Mouse (Mus musculus): ENCODE results near the gene Gm21409.
"Not testable (repeated sequence)": the region's sequence is repeated elsewhere in the genome, so short reads cannot be mapped to it uniquely, and the experiment has no call there.

Gm21409 gene

DNA sequence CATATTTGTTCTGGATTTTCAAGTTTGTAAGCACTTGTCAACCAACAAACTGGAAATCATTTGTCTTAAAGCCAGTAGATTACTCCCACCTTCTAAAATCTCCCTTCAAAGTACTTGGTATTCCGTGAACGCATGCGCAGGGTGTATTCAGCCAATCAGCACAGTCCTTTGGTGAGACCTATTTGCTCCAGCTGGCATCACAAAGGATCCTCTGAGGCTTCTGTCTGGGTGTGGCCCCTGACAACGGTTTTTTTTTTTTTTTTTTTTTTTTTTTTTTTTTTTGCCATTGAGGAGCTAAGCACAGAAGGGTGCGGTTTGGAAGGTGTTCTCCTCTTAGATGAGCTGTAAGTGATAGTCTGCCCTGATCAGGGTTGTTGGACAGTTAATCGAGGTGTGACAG lies at the start of gene Gm21409:
Gm21409 (plus strand) TSS at position 301 of the 400 bp plus-strand sequence.
- not testable (repeated sequence) for DNase-seq (ENCODE audit: extremely low spot score)

All from embryo, embryonic 9.5 days (tissue).